Mouse (Mus musculus): ENCODE results near the gene Dip2c. TPM values are rescaled to one million over a fixed set of nuclear protein-coding genes. Genes with fewer than 3 reads are reported as not detected.

The Dip2c gene
- polyA plus RNA-seq (2017; shearing (Covaris generic)), result 1 to 10 TPM in 1 of 2 experiments, under 1 TPM in 1; 0.89 to 1.5 TPM

DNA sequence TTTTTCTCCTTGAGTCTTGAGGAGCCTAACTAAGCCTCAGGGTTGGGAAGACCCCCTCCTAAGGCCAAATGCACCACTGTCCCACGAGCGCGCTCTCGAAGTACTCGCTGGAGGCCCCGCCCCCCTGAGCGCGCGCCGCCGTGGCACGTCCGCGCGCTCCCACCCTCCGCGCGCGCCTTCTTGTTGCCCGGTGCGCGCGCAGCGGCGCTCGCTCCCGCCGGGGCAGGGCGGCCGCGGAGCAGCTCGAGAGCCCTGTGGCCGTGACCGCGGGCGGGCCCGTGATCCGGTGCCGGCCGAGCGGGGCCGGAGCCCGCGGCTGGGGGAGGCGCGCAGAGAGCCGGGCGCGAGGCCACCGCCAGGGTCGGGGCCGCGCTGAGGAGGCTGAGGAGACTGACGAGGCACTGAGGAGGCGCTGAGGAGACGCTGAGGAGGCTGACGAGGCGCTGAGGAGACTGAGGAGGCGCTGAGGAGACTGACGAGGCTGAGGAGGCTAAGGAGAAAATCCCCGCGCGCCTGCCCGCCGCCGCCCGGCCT is at the start of gene Dip2c:
TSS of gene Dip2c (plus strand) at position 207 of the 534 bp plus-strand sequence.

Other genes starting within 250 kb of the Dip2c start
- 10 to 100 TPM; 49.0 to 61.9 TPM for gene Larp4b, start 182.6 kb upstream of the Dip2c start, polyA plus RNA-seq (2017; shearing (Covaris generic))